Mouse (Mus musculus): Measurements from ENCODE around the gene Grrp1. TPM values are rescaled to one million over a fixed set of nuclear protein-coding genes. Genes with fewer than 3 reads are reported as not detected.

The Grrp1 gene
- polyA plus RNA-seq, 1 experiment from 2014 or later: 6.4 TPM

DNA sequence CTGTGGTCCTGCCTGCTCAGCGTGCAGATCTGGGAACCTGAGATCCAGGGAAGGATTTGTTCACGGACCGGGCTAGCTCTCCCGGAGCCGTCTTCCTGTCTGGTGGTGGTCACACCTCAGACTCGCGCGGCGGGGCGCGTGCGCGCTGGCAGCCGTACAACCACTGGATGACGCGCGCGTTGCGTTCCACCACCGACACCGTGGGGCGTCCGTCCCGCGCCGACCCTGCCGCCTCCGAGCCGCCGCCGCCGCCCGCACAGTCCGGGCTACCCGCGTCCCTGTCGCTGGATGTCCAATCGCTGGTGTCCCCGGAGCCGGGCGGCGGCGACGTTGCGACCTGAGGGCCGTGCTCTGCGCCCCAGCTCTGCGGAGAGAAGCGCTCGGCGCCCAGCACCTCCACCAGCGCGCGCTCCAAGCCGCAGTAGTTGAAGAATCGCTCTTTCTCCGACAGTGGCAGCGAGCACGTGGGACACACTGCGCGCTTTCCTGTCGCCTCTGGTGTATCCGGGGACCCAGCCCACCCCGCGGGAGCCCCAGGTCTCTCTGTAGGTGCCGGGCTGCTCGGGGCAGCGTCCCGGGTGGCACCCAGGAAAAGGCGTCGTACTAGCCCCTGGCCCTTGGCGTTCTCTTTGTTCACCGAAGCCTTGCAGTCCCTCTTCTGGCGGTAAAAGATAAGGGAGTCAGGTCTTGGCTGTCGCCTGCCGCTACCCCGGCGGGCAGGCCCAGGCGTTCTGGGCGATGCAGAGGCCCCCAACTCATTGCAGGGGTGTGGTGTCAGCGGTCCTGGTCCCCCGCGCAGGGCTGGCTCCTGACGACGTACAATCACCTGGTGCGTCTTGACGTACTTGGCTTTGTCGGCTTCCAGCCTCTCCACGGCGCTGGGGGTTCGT is 2.4 kb downstream of the Grrp1 start:
- Histone ChIP-seq H3K27me3 (peaks cover 100% of the 10 kb centered on the region), H3K9me3 (no peaks in the 10 kb centered on the region), H3K4me1 (peaks cover 62% of the 10 kb centered on the region), H3K36me3 (no peaks in the 10 kb centered on the region), H3K4me2 (peak overlapping the region; percentile 95), H3K9ac (peak overlapping the region; percentile 74), H3K4me3 (peak overlapping the region; percentile 54), H3K27ac (no peak overlapping the region)
- under 1% methylated on average over 91 of the region's 91 CpGs for WGBS
- ATAC-seq (ENCODE audit: insufficient number of reproducible peaks, insufficient read depth, low FRiP score, low TSS enrichment, low read depth): no peak

DNA sequence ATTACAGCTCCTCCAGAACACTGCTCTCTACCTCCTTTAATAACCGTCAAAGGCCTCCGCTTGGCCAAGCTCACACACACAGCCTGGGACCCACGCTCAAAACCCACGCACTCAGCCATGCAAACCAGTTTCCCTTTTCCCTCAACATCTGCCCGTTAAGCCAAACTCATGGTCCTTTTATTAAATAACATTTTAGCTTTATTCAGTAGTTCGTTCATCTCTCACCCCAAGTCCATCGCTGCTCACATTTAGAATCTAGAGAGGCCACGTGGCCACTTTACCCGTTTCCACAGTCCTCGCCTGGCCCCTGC is 3.0 kb downstream of the Grrp1 start:
- H3K27me3 ChIP-seq: peaks cover 98% of the 10 kb centered on the region
- H3K9ac ChIP-seq: peak overlapping the region; percentile 74
- H3K9me3 ChIP-seq: no peaks in the 10 kb centered on the region
- H3K4me1 ChIP-seq: peaks cover 59% of the 10 kb centered on the region
- H3K4me3 ChIP-seq: peak overlapping the region; percentile 54
- WGBS: 10% methylated on average over 10 of the region's 10 CpGs
- no peak overlapping the region for H3K27ac ChIP-seq
- ATAC-seq (ENCODE audit: insufficient number of reproducible peaks, insufficient read depth, low FRiP score, low TSS enrichment, low read depth): no peak
- H3K36me3 ChIP-seq: no peaks in the 10 kb centered on the region
- H3K4me2 ChIP-seq: peak overlapping the region; percentile 95

DNA sequence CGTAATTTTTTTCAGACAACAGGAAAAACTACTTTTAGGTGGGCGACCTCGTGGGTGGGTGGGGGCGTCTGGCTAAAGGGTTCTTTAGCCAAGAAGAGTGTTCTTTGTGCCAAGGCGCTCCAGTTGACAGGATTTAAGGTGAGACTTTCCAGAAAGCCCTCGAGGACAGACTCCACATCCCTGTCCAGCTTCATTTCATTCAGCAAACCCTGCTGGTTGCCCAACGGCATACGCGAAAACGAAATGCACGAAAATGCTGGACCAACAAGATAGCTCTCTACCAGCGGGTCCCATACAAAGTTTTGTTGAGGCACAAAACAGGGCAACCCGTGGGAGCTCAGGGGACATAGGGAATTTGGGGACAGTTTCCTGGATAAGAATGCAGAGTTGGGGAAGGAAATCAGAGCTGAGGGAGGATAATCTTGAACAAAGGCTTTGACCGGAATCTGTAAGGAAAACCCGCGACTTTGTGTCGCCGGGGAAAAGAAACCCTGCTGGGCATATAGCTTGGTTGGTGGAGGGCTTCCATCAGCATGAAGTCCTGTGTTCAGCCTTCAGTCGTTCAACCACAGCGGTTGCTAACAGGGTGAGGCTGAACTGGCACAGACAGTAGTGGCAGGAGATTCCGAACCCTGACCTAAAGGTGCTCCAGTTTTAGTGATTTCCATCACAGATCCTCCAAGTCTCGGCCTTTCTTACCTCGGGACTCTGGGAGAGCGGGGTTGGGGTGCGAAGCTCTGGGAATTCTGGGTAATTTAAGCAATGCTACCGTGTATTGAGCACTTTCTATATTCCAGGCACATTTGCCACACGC is 3.6 kb downstream of the Grrp1 start:
- peak overlapping the region; percentile 54 for H3K4me3 ChIP-seq
- peak overlapping the region; percentile 95 for H3K4me2 ChIP-seq
- no peak for ATAC-seq (ENCODE audit: insufficient number of reproducible peaks, insufficient read depth, low FRiP score, low TSS enrichment, low read depth)
- H3K9me3 ChIP-seq: no peaks in the 10 kb centered on the region
- H3K9ac ChIP-seq: peak overlapping the region; percentile 58
- peaks cover 60% of the 10 kb centered on the region for H3K4me1 ChIP-seq
- H3K27me3 ChIP-seq: peaks cover 93% of the 10 kb centered on the region
- H3K36me3 ChIP-seq: no peaks in the 10 kb centered on the region
- WGBS: 5% methylated on average over 27 of the region's 27 CpGs
- 0 out of 2 replicates have a peak overlapping the region, but pooled peaks have one; percentile 11 for H3K27ac ChIP-seq

DNA sequence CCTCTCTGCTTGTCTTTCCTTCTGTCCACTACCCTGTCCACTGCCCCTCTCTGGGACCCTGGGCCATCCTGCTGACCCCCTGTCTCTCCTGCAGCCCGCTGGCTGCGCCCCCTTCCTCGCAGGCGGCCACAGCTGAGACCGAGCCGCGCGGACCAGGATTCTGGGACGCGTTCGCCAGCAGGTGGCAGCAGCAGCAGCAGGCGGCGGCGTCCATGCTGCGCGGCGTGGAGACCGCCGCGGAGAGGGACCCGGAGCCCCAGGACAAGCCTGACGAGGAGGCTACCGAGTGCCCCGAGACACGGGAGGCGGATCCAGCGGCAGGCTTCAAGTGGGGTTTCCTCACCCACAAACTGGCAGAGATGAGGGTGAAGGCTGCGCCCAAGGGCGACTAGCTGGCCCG is 4.3 kb downstream of the Grrp1 start:
- peaks cover 86% of the 10 kb centered on the region for H3K27me3 ChIP-seq
- no peak overlapping the region for H3K27ac ChIP-seq

DNA sequence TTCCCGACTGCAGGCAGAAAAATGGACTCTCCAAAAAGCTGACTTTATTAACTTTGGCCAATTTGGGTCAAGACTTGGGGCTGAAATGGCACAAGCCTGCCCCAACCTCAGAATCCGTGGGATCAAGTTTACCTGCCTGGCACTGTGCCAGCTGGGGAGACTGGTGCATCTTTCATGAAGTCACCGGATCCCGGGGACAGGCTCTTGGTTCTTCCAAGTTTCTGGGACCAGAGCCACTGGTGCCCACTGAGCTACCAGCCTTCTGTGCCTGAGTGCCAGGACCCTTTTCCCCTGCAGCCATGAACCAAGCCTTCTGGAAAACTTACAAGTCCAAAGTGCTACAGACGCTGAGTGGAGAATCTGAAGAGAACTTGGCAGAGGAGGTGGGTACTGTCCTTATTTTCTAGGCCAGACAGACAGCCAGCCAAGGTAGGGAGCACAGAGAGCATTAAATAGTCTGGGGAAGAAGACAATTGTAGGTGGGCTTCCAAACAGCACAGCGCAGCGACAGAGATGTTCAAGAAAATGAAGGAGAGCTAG is 7.1 kb downstream of the Grrp1 start, which contains the start of gene Gm30191:
Gene Gm30191, plus strand, starts transcription at position 217 of the 540 bp plus-strand sequence.
- Histone ChIP-seq H3K4me1 (peaks cover 47% of the 10 kb centered on the region), H3K4me2 (peak within 1 kb of the TSS; percentile 90), H3K36me3 (peaks cover 6% of the 10 kb centered on the region; the same call in 1 of the 2 replicates), H3K27me3 (peaks cover 57% of the 10 kb centered on the region), H3K4me3 (peak within 1 kb of the TSS; percentile 77), H3K9me3 (no peaks in the 10 kb centered on the region), H3K27ac (no peak within 1 kb of the TSS; the same call in 1 of the 2 replicates), H3K9ac (peak within 1 kb of the TSS; percentile 61)
- ATAC-seq (ENCODE audit: insufficient number of reproducible peaks, insufficient read depth, low FRiP score, low TSS enrichment, low read depth): no peak
- WGBS: 69% methylated on average over 7 of the region's 7 CpGs

More for the DNA sequence above, 4.3 kb downstream of the Grrp1 start:
- peak overlapping the region; percentile 58 for H3K9ac ChIP-seq
- H3K4me1 ChIP-seq: peaks cover 63% of the 10 kb centered on the region
- peak overlapping the region; percentile 95 for H3K4me2 ChIP-seq
- no peaks in the 10 kb centered on the region for H3K36me3 ChIP-seq
- no peak for ATAC-seq (ENCODE audit: insufficient number of reproducible peaks, insufficient read depth, low FRiP score, low TSS enrichment, low read depth)
- no peaks in the 10 kb centered on the region for H3K9me3 ChIP-seq
- WGBS: under 1% methylated on average over 30 of the region's 30 CpGs
- H3K4me3 ChIP-seq: peak overlapping the region; percentile 54

DNA sequence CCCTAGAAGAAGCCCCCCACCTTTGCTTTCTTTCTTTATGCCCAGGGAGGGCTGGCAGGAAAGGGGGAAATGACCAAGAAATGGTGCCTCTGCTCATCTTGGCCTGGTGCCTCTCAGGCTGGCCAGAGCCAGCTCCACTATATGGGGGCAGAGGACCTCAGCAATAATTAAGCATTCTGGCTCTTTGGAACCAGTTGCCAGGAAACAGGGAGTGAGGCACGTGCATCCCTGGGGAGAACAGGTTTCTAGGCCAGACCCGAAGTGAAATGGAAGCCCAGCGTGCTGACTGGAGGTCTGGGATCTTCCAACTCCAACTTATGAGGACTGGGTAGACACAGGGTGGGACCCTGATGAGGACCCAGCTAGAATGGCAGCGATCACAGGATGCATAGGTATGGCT is 7.7 kb downstream of the Grrp1 start:
- Histone ChIP-seq H3K9me3 (no peaks in the 10 kb centered on the region), H3K4me2 (0 out of 2 replicates have a peak overlapping the region, but pooled peaks have one; percentile 90), H3K4me3 (no peak overlapping the region), H3K36me3 (peaks cover 6% of the 10 kb centered on the region; the same call in 1 of the 2 replicates), H3K27me3 (peaks cover 52% of the 10 kb centered on the region), H3K4me1 (peaks cover 42% of the 10 kb centered on the region), H3K9ac (no peak overlapping the region), H3K27ac (no peak overlapping the region)
- 41% methylated on average over 4 of the region's 4 CpGs for WGBS
- ATAC-seq (ENCODE audit: insufficient number of reproducible peaks, insufficient read depth, low FRiP score, low TSS enrichment, low read depth): no peak

DNA sequence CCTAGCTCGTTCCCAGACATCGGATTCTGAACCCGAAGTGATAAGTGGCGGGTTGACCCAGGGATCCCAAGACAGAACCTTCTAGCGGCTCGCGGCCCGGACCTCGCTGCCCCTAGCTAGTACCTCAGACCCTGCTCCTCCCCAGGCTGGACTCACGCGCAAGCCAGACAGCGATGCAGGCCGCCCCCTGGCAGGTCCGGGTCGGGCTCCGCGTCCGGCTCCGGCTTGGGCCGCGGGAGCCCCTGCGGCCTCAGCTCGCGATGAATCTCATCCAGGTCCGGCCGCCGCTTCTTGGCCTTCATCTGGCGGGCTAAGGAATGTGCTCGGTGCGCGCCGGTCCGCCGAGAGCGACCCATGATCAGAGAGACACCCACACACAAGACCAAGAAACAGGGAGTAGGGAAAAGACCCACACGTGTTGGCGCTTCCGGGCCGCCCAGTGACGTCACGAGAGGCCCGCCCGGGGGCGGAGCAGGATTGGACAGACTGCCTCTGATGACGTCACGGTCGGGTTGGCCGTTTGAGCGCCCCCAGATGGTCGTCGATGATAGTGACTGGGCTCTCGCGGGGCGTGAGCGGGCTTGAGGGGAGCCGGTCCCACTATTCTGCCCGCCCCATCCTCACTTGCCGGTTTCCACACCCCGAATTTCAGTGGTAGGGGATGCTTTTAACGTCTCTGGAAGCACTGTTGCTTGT is 8.6 kb downstream of the Grrp1 start, which contains the start of gene Zfp593:
Gene Zfp593, minus strand, starts transcription at position 445 of the 696 bp plus-strand sequence.
- Histone ChIP-seq H3K4me3 (peak within 1 kb of the TSS; percentile 77), H3K4me1 (peaks cover 32% of the 10 kb centered on the region), H3K4me2 (peak within 1 kb of the TSS; percentile 90), H3K27me3 (peaks cover 42% of the 10 kb centered on the region), H3K27ac (no peak within 1 kb of the TSS; the same call in 1 of the 2 replicates), H3K36me3 (peaks cover 6% of the 10 kb centered on the region; the same call in 1 of the 2 replicates), H3K9ac (peak within 1 kb of the TSS; percentile 89), H3K9me3 (no peaks in the 10 kb centered on the region)
- WGBS: 0% methylated on average over 60 of the region's 60 CpGs
- no peak for ATAC-seq (ENCODE audit: insufficient number of reproducible peaks, insufficient read depth, low FRiP score, low TSS enrichment, low read depth)

DNA sequence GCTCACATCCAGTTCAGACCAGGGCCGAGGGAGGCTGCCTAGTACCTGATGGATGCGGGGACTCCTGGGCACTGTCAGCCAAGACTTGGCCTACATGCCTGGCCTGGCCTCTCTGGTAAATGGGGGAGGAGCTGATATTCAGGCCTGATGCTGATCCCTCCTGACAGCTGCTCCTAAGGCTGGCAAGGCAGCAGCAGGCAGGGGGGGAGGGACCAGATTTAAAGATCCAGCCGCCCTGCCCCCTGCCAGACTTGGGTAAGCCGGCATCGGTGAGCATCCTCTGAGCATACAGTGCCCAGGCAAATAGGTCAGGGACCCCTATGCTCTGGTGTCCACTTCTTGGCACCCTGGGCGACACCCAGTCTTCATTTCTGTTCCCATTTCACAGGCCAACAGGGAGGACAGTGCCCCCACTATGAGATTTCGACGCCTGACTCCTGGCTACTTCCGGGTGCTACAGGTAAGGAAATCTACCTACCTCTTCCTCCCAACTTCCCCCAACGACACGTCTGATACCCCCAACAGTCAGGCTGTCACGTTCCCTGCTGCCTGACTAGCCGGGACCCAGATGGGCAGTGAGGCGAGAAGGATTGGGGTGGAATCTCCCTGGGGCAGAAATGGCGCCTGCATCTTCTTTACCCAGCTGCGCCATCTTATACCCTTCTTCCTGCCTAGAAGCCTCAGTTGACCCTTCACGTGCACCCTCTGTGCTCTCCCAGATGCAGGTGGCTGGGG is 10.2 kb downstream of the Grrp1 start, which contains the start of gene E130218I03Rik:
Gene E130218I03Rik, plus strand, starts transcription at position 147 of the 735 bp plus-strand sequence.
- Histone ChIP-seq H3K4me1 (peaks cover 23% of the 10 kb centered on the region), H3K36me3 (peaks cover 6% of the 10 kb centered on the region; the same call in 1 of the 2 replicates), H3K4me3 (peak within 1 kb of the TSS; percentile 77), H3K9ac (peak within 1 kb of the TSS; percentile 89; the same call in 1 of the 2 replicates), H3K4me2 (peak within 1 kb of the TSS; percentile 90), H3K27me3 (peaks cover 30% of the 10 kb centered on the region), H3K9me3 (no peaks in the 10 kb centered on the region), H3K27ac (no peak within 1 kb of the TSS)
- ATAC-seq (ENCODE audit: insufficient number of reproducible peaks, insufficient read depth, low FRiP score, low TSS enrichment, low read depth): no peak
- WGBS: 88% methylated on average over 17 of the region's 17 CpGs

DNA sequence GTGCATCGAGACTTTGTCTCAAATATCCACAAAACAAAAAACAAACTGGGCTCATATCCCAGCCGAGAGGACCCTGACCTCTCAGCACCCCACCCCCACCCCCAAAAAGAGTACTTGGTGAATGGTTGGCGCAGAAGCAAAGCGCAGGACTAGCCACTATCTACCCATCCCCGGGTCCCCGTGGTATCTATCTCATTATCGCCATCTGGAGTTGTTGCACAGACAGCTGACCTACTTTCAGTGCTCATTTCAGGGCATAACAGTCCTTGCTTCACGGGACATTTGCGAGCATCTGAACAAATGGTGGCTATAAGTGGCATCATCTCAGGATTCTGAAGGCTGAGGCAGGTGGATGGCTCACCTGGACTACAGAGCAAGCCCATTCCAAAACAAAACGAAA is 15.2 kb downstream of the Grrp1 start:
- Histone ChIP-seq H3K36me3 (peaks cover 3% of the 10 kb centered on the region; the same call in 1 of the 2 replicates), H3K4me1 (peaks cover 15% of the 10 kb centered on the region), H3K4me3 (peak overlapping the region; percentile 36; the same call in 1 of the 2 replicates), H3K9me3 (no peaks in the 10 kb centered on the region), H3K27ac (no peak overlapping the region), H3K9ac (no peak overlapping the region), H3K27me3 (peaks cover 27% of the 10 kb centered on the region), H3K4me2 (peak overlapping the region; percentile 54)
- 10% methylated on average over 10 of the region's 10 CpGs for whole genome bisulfite sequencing
- no peak for ATAC-seq (ENCODE audit: insufficient number of reproducible peaks, insufficient read depth, low FRiP score, low TSS enrichment, low read depth)

DNA sequence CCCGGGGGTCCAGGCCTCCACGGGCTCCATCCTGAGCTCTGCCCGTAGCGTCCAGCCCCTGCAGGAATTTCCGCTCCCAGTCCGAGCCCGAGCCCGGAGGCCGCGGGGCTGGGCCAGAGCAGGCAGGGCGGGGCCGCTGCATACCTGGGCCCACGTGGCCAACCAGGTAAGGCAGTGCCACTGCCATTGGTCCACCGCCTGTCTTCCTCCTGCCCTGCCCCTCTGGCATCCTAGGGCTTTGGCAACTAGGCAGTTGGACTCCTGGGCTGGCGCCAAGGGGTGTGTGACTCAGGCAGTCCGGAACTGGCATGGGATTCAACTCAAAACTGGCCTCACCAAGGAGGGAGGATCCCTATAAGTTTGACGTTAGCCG is 15.6 kb downstream of the Grrp1 start, which contains the start of gene Cnksr1:
Gene Cnksr1, minus strand, starts transcription at position 121 of the 373 bp plus-strand sequence.
- no peak within 1 kb of the TSS for H3K27ac ChIP-seq
- peak within 1 kb of the TSS; percentile 54 for H3K4me2 ChIP-seq
- H3K9me3 ChIP-seq: no peaks in the 10 kb centered on the region
- peak within 1 kb of the TSS; percentile 58; the same call in 1 of the 2 replicates for H3K9ac ChIP-seq
- no peaks in the 10 kb centered on the region for H3K36me3 ChIP-seq
- H3K27me3 ChIP-seq: peaks cover 27% of the 10 kb centered on the region
- ATAC-seq (ENCODE audit: insufficient number of reproducible peaks, insufficient read depth, low FRiP score, low TSS enrichment, low read depth): 0 out of 2 replicates have a peak, but pooled peaks have one; percentile 45
- 3% methylated on average over 18 of the region's 18 CpGs for WGBS
- H3K4me1 ChIP-seq: peaks cover 14% of the 10 kb centered on the region
- H3K4me3 ChIP-seq: peak within 1 kb of the TSS; percentile 36

Measured in embryonic facial prominence, embryonic 13.5 days (tissue).